In genomic region chr7:16150191-16151145, GRCm38 (mm10) we compare ENCODE assay signal across 20 mouse cellular contexts. TPM values are rescaled to one million over a fixed set of nuclear protein-coding genes. Genes with fewer than 3 reads are reported as not detected.
DNase-seq lines count a peak whose midpoint lies in the region; ATAC-seq and TF ChIP-seq lines count a peak whose summit lies in the region.
"Had no signal": no experiment of that assay in that cellular context is flagged by ENCODE, and none has a peak within 500 bp of the region (broad histone marks: within the 10 kb centered on the region; RNA-seq: fewer than 3 reads in every experiment).

No protein-coding gene starts in this region.

- intact Hi-C loops in left cerebral cortex, adult 2 months (cut with DNase I) = loop anchor here (5.0 kb wide), 1 partner anchor 168 kb away; no protein-coding TSS in a partner anchor

- 48% methylated on average over 9 of the region's 9 CpGs for WGBS in cerebellum, adult 2 months
- 79% methylated on average over 9 of the region's 9 CpGs for WGBS in forebrain, embryonic 15.5 days
- WGBS in forebrain, embryonic 10.5 days = 81% methylated on average over 9 of the region's 9 CpGs

- TF ChIP-seq POLR2A in cerebellum, adult 2 months (IDR thresholded peaks at IDR 0.05; ENCODE audit: borderline replicate concordance, insufficient read depth, low read length) = no peak
- no peak for TF ChIP-seq POLR2A in cortical plate, adult 2 months (IDR thresholded peaks at IDR 0.05; ENCODE audit: extremely low read depth, insufficient read depth, low read length)

- no peaks in the 10 kb centered on the region for H3K36me3 ChIP-seq in forebrain, embryonic 15.5 days
- no peaks in the 10 kb centered on the region for H3K36me3 ChIP-seq in forebrain, embryonic 10.5 days (replicated peaks)
- H3K36me3 ChIP-seq: embryonic facial prominence, embryonic 13.5 days; embryonic facial prominence, embryonic 15.5 days had no signal

- H3K27ac ChIP-seq in cerebellum, adult 2 months (ENCODE audit: insufficient read depth, low read length) = peak overlapping the region; percentile 79
- H3K27ac ChIP-seq in forebrain, embryonic 15.5 days (replicated peaks) = 0 out of 2 replicates have a peak overlapping the region, but pooled peaks have one; percentile 4
- H3K27ac ChIP-seq in forebrain, embryonic 10.5 days = no peak overlapping the region
- H3K27ac ChIP-seq in left cerebral cortex, adult 2 months = peak overlapping the region; percentile 81
- H3K27ac ChIP-seq in cortical plate, adult 2 months (ENCODE audit: insufficient read depth, low read length) = 0 out of 2 replicates have a peak overlapping the region, but pooled peaks have one; percentile 32
- H3K27ac ChIP-seq: embryonic facial prominence, embryonic 13.5 days; embryonic facial prominence, embryonic 15.5 days; forebrain, embryonic 13.5 days had no signal

- H3K4me1 ChIP-seq in cerebellum, adult 2 months (ENCODE audit: control insufficient read depth, insufficient read depth, low read length) = peaks cover 55% of the 10 kb centered on the region
- H3K4me1 ChIP-seq in forebrain, embryonic 15.5 days = peaks cover 45% of the 10 kb centered on the region
- peaks cover 18% of the 10 kb centered on the region for H3K4me1 ChIP-seq in forebrain, embryonic 10.5 days
- H3K4me1 ChIP-seq in cortical plate, adult 2 months (ENCODE audit: control insufficient read depth, insufficient read depth, low read length) = peaks cover 11% of the 10 kb centered on the region
- H3K4me1 ChIP-seq: embryonic facial prominence, embryonic 13.5 days had no signal

- H3K4me2 ChIP-seq in forebrain, embryonic 15.5 days (replicated peaks) = no peak overlapping the region
- H3K4me2 ChIP-seq: embryonic facial prominence, embryonic 13.5 days; embryonic facial prominence, embryonic 15.5 days; forebrain, embryonic 13.5 days had no signal

- no peaks in the 10 kb centered on the region for H3K27me3 ChIP-seq in cerebellum, adult 2 months (ENCODE audit: control insufficient read depth, insufficient read depth, low read length)
- H3K27me3 ChIP-seq in forebrain, embryonic 15.5 days = no peaks in the 10 kb centered on the region
- H3K27me3 ChIP-seq in forebrain, embryonic 10.5 days (ENCODE audit: poor library complexity, severe bottlenecking) = peaks cover 17% of the 10 kb centered on the region
- H3K27me3 ChIP-seq: embryonic facial prominence, embryonic 15.5 days; forebrain, embryonic 13.5 days had no signal

- no peak for DNase-seq in cerebellum, adult 2 months
- no peak for DNase-seq in cerebellum, postnatal 36 days
- DNase-seq in forebrain, embryonic 10.5 days (ENCODE audit: extremely low spot score, low spot score) = no peak
- DNase-seq in left cerebral cortex, adult 2 months (ENCODE audit: extremely low spot score in 1 of 2, low spot score in 2 of 2) = no peak
- DNase-seq in left cerebral cortex, adult 11 months (ENCODE audit: low spot score) = no peak
- no peak for DNase-seq in frontal cortex, postnatal 25 days (ENCODE audit: low spot score in 2 of 2)
- DNase-seq: adrenal gland, adult 2 months; adrenal gland, postnatal 10 days; adrenal gland, postnatal 25 days; cerebellum, adult 18-20 months; cerebellum, postnatal 14 days; embryo, embryonic 11 days had no signal

- no peak overlapping the region for H3K4me3 ChIP-seq in cerebellum, adult 2 months (replicated peaks; ENCODE audit: insufficient read depth, low read depth, low read length)
- H3K4me3 ChIP-seq in forebrain, embryonic 15.5 days = no peak overlapping the region
- H3K4me3 ChIP-seq in forebrain, embryonic 10.5 days = no peak overlapping the region
- H3K4me3 ChIP-seq in left cerebral cortex, adult 2 months = no peak overlapping the region
- no peak overlapping the region for H3K4me3 ChIP-seq in cortical plate, adult 2 months (ENCODE audit: insufficient read depth, low read length)
- H3K4me3 ChIP-seq: embryonic facial prominence, embryonic 13.5 days; embryonic facial prominence, embryonic 15.5 days; erythroblast, embryonic 14.5 days; forebrain, embryonic 13.5 days had no signal

- no peak for TF ChIP-seq CTCF in cerebellum, adult 2 months (IDR thresholded peaks at IDR 0.05; ENCODE audit: borderline replicate concordance, insufficient read depth, low read depth, low read length)
- TF ChIP-seq CTCF in left cerebral cortex, adult 2 months (IDR thresholded peaks at IDR 0.05) = no peak
- TF ChIP-seq CTCF in cortical plate, adult 2 months (IDR thresholded peaks at IDR 0.05; ENCODE audit: extremely low read depth, insufficient read depth, low read length) = no peak

- no peak overlapping the region for H3K9ac ChIP-seq in forebrain, embryonic 15.5 days (replicated peaks)
- H3K9ac ChIP-seq: embryonic facial prominence, embryonic 13.5 days; embryonic facial prominence, embryonic 15.5 days; forebrain, embryonic 13.5 days had no signal

- ATAC-seq in forebrain, embryonic 15.5 days (replicated peaks) = no peak
- ATAC-seq: forebrain, embryonic 13.5 days; forebrain, embryonic 16.5 days had no signal

- no peaks in the 10 kb centered on the region for H3K9me3 ChIP-seq in forebrain, embryonic 15.5 days
- no peaks in the 10 kb centered on the region for H3K9me3 ChIP-seq in forebrain, embryonic 10.5 days
- H3K9me3 ChIP-seq: embryonic facial prominence, embryonic 13.5 days; embryonic facial prominence, embryonic 15.5 days; forebrain, embryonic 13.5 days had no signal

RNA-seq across cellular contexts. Expression of gene Slc8a2, which starts 20.8 kb away (rescaled TPM):
- polyA plus RNA-seq in cerebellum, adult 2 months (2012; rRNA removed) = 84.6 and 116 TPM in 2 replicates
- polyA plus RNA-seq in forebrain, embryonic 15.5 days (2015; fragmentation: Nextera tagmentation; extraction: Ambion mirVana) = 0.96 and 1.1 TPM in 2 replicates
- 0.22 and 0.34 TPM in 2 replicates for polyA plus RNA-seq in forebrain, embryonic 10.5 days (2016; fragmentation: Nextera tagmentation; extraction: Ambion mirVana)
- 100 to 1,000 TPM; 226 TPM for total RNA-seq in left cerebral cortex, adult 2 months (2021)
- polyA plus RNA-seq in cortical plate, adult 2 months (2012; rRNA removed) = 164 and 183 TPM in 2 replicates
- total RNA-seq: MEL had no signal
- polyA plus RNA-seq: erythroblast, embryonic 14.5 days had no signal

RNA-seq across cellular contexts. Expression of gene Meis3, which starts 24.4 kb away (rescaled TPM):
- 93.5 and 94.2 TPM in 2 replicates for polyA plus RNA-seq in cerebellum, adult 2 months (2012; rRNA removed)
- polyA plus RNA-seq in forebrain, embryonic 15.5 days (2015; fragmentation: Nextera tagmentation; extraction: Ambion mirVana) = 110 and 116 TPM in 2 replicates
- 56.7 and 57.5 TPM in 2 replicates for polyA plus RNA-seq in forebrain, embryonic 10.5 days (2016; fragmentation: Nextera tagmentation; extraction: Ambion mirVana)
- total RNA-seq in left cerebral cortex, adult 2 months (2021) = 10 to 100 TPM; 39.8 to 42.6 TPM
- 83.3 and 84.0 TPM in 2 replicates for polyA plus RNA-seq in cortical plate, adult 2 months (2012; rRNA removed)

RNA-seq across cellular contexts. Expression of gene Kptn, which starts 30.8 kb away (rescaled TPM):
- polyA plus RNA-seq in cerebellum, adult 2 months (2012; rRNA removed) = 56.4 and 60.5 TPM in 2 replicates
- 43.0 and 43.7 TPM in 2 replicates for polyA plus RNA-seq in forebrain, embryonic 15.5 days (2015; fragmentation: Nextera tagmentation; extraction: Ambion mirVana)
- polyA plus RNA-seq in forebrain, embryonic 10.5 days (2016; fragmentation: Nextera tagmentation; extraction: Ambion mirVana) = 26.0 and 28.8 TPM in 2 replicates
- total RNA-seq in left cerebral cortex, adult 2 months (2021) = 10 to 100 TPM; 42.9 to 46.3 TPM
- 51.3 and 58.5 TPM in 2 replicates for polyA plus RNA-seq in cortical plate, adult 2 months (2012; rRNA removed)

RNA-seq across cellular contexts. Expression of gene Napa, which starts 52.2 kb away (rescaled TPM):
- 447 and 471 TPM in 2 replicates for polyA plus RNA-seq in cerebellum, adult 2 months (2012; rRNA removed)
- 186 and 200 TPM in 2 replicates for polyA plus RNA-seq in forebrain, embryonic 15.5 days (2015; fragmentation: Nextera tagmentation; extraction: Ambion mirVana)
- polyA plus RNA-seq in forebrain, embryonic 10.5 days (2016; fragmentation: Nextera tagmentation; extraction: Ambion mirVana) = 169 and 171 TPM in 2 replicates
- total RNA-seq in left cerebral cortex, adult 2 months (2021) = 100 to 1,000 TPM; 269 to 280 TPM
- polyA plus RNA-seq in cortical plate, adult 2 months (2012; rRNA removed) = 436 and 444 TPM in 2 replicates

Comparison
In these comparisons a context has a peak if more than half of its experiments do, and no peak if none do; other contexts are left out.
1. RNA of gene Slc8a2, which starts 20.8 kb away (polyA plus RNA-seq): 164 to 183 TPM in cortical plate, adult 2 months and 84.6 to 116 TPM in cerebellum, adult 2 months; 0.96 to 1.1 TPM in forebrain, embryonic 15.5 days and 0.22 to 0.34 TPM in forebrain, embryonic 10.5 days; every median in the first group is over 10 times any median in the second.